Mouse (Mus musculus) layer of hippocampus, adult 9-11 months (tissue): ENCODE measurements at regions not wholly inside any gene's neighbourhood (a gene's known extent, or its start where the extent isn't known, plus 50 kb on each side); places are given as distances from the start of the nearest gene placed in this dataset.

Experiments
- DNase-seq: peaks from one replicate; pipeline ENCODE4 v3.0.0; 2022

DNA sequence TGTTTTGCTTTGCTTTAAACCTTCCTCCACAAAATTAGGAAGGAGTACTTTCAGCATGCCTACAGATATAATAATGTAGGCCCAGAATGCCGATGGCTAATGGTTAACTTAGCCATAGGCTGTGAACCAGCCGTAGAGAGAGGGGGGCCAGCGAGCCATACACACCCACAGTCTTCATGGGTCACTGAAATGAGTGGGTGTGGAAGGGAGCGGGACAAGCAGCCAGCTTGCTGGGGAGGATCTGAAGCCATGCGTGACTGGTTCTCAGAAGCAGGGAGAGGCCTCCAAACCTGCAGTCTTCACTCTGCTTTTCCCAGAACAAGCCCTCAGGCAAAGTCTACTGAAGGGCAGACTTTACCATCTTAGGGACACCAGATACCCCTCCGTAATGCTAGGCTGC is 50.8 kb upstream of the Ptpn13 start:
- no peak for DNase-seq

DNA sequence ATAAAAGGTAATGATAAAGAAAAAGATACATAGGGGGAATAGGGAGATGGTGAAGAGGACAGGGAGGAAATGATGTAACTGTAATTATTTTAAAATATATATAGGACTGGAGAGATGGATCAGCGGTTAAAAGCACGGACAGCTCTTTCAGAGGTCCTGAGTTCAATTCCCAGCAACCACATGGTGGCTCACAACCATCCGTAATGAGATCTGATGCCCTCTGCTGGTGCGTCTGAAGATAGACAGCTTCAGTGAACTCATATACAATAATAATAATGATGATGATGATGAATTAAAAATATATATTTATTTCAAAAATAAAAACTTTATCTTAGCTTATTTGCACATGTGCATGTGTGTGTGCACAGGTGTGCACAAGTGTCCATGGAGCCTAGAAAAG is 51.9 kb upstream of the Ptpn13 start:
- no peak for DNase-seq

DNA sequence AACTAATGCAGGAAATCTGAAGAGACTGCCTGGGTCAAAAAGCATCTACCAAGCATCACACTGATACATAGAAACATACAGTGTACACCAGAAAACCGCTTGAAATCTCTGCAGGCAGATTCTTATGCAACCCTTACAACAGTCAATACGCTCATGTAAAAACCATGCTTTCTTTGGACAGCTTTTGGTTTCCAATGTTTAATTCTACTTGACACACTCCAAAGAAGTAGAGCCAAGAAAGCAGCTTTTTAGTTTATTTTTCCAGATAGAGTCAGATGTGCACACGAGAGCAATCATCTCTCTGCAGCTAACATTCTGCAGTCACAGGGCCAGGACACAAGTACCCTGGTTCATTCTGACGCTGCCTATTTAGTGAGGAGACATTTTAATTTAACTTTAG is 54.5 kb upstream of the Ptpn13 start:
- no peak for DNase-seq

DNA sequence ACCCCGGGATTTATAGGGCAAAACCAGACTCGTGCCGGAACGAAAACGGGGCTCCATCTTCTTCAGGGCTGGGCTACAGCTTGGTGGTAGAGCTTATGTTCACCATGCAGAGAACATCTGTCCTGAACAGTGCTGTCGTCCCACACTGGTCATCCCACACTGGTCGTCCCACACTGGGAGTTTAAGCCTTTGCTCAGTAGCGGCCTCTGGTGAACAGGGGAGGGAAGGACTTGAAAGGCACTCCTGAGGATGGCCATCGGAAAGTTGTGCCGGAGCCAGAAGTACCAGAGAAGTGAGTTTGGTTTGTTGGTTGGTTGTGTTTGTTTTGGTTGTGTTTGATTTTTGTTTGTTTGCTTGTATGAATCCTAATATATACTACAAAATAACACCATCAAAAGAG is 56.0 kb upstream of the Ptpn13 start:
- DNase-seq: no peak

DNA sequence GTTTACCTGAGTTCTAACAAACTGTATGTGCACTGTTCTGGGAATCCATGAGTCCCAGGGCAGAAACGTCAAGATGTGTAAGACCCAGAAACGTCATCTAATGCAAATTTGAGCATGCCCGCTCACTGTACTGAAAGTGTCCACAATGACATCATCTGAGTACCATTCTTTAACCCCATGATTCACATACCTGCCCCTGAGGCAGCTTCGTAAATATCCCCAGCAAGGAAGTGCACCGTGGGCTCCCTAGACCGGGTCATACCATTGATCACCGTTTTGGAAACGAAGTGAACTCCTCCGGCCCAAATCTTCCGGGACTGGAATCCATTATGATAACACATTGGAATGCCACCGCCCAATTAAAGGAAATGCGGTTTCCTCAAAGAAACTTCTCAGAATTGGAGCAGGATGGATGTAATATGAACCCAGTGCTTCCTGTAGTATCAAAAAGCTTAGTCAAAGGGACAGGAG is 57.8 kb upstream of the Ptpn13 start:
- DNase-seq: no peak

DNA sequence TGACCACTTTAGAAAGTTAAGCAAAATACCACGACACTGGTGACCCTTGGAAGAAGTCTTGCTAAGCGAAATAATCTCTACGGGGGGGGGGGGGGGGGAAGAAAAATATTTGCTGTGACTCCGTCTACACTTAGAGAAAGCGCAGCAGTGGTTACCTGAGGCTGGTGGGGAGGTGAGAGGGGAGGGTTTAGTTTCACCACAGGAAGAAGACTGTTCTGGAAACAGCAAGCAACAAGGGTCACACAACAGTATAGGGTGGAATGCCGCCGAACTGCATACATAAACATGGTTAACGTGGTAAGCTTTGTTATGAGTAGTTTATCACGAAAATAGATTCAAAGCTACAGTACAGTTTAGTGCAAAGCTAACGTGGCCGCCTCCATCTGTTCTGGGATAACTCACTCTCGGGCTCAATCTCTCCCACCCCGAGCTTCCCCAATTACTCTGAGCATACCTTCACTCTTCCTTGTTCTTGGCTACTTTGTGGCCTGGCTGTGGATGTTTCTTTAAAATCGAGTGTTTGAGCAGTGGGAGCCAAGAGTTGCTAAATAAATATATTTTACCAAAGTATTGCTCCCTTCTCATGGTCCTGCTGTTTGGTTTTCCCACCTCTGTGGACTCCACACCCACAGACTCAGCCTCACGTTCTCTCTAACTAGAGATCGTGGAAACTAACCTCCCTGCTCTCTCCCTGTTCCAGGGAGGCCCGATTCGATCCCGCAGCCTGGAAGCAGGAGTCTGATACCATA is 59.1 kb upstream of the Ptpn13 start:
- no peak for DNase-seq

DNA sequence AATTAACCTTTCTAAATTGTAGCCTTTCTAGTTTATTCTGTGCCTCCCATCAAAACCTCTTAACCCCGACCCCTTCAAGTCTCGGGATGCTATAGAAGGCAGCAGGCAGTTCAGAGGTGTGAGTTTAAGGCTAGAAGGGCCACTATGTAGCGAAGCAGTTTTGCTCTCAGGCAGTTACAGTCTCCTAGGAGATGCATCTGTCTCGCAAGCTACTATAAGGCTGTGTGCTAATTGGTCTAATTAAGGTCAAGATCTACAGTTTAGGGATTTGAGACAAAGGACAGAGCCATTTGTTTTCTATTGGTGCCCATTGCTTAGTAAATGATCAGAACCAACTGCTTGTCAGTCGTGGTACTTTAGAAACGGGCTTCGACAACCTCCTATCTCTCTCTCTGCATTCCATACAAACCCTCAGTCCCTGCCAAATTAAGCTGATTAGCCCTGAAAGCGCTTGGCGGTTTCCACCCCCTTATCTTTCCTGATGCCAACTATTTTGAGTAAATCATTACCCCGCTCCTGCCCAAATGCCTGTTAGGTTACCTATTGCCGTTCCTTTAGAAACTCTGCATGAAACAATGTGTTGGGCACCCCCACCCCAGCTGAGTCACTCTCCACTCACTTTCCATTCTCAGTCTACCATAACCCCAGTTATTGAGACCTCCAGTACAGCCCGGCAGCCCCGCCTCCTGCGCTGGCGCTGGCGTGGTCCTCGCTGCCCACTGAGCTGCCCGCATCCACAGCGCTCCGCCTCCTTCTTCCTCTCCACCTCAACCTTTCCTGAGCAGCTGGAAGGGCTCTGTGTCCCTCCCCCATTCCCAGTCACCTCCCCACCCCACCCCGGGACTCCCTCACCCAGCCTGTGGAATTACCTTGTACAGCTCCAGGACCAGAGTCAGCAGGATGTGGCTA is 59.9 kb upstream of the Ptpn13 start:
- DNase-seq: peak; percentile 16

DNA sequence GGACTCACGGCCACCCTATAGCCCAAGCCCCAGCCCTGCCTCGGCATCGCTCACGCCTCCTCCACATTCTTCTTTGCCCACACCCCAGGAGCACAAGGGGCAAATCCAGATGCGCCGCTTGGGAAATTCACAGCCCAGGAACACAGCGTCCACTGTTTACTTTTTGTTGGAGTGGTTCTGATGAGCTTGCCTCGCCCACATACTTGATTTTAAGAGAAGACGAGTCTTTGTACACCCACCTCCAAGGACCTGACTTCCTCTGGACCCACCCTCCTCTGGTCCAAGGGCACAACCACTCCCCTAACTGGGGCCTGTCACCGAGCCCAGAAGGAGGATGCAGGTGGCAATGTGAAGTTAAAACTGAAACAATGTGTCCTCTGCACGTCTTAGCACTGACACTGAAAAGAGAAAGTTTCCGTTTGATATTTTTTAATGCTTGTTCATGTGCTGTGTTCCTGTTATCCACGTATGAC is 64.2 kb upstream of the Ptpn13 start:
- DNase-seq: no peak

DNA sequence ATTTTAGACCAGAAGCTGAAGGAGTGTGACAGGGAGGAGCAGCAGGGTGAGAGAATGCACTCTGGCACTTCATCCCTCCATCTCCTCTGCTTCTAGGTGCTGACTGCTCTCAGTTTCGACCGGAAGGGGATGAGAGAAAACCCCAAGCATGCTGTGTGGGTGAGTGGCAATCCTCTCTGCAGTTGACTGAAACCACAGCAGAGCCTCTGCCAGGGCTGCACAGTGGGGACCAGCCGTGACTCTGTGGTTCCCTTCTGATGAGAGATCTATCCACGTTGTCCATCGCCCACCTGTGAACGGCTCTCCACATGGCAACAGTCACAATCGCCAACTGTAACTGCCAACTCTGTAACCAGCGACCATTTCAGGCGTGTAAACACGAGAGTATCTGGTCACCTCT is 64.6 kb upstream of the Ptpn13 start:
- no peak for DNase-seq

DNA sequence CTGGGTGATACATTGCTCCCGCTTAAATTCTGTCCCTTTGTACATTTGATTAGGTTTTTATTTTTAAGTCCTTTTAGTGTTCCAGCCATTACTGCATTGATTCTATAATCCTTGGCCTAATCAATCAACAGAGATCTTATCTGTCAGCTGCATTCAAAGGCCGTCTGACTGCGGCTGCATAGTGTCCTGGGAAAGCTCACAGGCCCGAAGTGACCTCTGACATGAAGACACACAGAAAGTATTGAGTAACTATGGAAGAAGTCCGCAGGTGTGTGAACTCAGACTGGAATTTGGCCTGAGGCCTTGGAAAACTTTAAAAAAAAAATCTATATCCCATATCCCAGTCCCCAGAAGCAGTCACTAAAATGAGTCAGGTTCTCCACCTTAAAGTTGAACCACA is 67.4 kb upstream of the Ptpn13 start:
- DNase-seq: no peak

DNA sequence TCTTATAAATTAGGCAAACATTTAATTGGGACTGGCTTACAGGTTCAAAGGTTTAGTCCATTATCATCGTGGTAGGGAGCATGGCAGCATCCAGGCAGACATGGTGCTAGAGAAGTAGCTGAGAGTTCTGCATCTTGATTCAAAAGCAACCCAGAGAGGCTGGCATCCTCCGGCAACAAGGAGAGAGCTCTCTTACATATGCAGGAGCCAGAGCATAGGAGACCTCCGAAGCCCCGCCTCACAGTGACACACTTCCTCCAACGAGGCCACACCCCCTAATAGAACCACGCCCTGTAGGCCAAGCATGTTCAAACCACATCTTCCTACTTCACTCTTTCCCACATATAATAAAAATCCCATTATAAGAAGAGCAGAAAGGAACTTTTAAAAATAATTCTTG is 68.5 kb upstream of the Ptpn13 start:
- no peak for DNase-seq

DNA sequence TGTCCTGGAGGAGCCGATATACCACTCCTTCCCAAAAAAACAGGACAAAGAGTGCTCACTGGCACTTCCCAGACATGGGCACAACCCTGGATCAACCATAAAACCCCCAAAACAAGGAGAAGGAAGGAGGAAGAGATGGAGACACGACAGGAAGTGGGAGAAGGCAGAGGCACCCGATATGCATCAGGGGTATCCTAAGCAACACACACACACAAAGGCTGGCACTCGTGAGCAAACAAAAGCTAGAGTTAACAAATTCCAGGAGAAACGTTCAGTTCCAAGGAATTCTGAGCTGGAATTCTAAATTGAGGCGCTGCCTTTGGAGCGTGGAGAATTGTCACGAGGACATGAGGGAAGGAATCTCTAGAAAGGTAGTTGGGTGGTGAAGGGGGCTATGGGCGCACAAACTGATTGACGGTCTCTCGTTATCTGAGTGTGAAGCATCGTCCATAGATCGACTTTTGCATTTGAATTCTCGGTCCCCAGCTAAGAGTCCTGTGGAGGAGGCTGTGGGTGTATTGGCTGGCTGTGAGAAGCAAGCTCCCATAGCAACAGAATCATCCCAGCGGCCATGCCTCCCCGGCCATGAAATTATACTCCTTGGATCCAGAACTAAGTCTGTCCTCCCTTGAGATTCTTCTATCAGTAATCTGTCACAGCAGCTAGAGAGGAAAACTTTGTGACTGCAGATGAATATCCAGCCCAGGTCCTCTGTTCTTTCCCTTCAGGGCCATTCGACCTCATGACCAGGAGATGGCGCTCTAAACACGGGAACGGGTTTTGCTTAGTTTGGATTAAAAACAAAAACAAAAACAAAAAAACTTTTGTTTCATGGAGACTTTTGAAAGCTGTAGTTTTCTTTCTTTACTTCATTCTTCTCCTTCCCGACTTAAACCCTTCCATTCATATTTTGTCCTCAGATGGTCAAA is 69.4 kb upstream of the Ptpn13 start:
- no peak for DNase-seq

DNA sequence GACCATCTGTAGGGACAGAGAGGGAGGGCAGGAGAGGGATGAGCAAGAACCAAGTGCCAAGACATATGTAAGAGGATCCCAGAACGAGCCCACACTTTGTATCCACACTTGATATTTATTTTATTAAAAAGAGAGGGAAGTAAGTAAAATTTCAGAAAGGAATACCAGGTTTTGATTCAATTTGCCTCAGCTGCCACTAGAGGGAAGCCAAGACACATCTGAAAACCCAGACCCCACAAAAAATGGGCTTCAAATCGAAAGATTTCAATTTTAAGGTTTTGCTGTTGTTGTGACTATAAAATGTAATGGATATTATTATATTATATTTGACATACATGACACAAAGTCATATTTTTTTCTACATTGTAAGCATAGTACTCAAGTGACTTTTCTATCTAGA is 81.1 kb upstream of the Ptpn13 start:
- no peak for DNase-seq

DNA sequence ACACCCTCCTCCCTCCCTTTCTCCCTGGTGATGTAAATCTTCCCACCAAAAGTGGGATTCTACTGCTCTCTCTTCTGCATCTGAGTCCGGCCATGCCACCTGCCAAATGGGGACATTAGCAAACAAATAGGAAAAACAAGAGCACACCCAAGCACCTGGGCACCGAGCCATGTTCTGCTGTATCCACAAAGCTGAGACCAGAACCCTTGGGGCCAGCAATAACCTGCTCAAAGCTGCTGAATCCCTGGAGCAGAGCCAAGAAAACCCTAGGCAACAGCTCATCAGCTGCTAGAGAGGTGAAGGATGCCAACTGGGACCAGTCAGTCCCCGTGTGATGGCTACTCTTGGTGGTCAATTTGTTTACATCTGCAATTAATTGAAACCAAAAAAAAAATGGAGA is 83.5 kb upstream of the Ptpn13 start:
- no peak for DNase-seq

DNA sequence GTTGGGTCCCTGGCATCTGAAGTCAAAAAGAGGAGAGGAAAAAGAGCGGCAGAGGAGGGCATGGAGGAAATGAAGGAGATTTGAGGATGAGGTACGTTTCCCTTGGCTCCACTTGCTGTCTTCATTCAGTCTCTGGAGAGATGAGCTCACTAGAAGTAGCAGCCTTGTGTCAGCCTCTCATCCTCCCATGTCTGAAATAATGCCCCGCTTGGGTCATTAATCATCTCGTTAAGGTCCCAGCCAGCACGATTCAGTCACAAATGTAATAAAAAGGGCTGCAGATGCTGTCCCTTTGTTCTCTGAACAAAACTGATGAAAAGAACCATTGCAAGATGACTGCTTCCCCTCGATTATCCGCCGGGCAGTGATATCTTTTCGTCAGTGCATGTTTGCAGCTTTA is 84.4 kb upstream of the Ptpn13 start:
- no peak for DNase-seq

DNA sequence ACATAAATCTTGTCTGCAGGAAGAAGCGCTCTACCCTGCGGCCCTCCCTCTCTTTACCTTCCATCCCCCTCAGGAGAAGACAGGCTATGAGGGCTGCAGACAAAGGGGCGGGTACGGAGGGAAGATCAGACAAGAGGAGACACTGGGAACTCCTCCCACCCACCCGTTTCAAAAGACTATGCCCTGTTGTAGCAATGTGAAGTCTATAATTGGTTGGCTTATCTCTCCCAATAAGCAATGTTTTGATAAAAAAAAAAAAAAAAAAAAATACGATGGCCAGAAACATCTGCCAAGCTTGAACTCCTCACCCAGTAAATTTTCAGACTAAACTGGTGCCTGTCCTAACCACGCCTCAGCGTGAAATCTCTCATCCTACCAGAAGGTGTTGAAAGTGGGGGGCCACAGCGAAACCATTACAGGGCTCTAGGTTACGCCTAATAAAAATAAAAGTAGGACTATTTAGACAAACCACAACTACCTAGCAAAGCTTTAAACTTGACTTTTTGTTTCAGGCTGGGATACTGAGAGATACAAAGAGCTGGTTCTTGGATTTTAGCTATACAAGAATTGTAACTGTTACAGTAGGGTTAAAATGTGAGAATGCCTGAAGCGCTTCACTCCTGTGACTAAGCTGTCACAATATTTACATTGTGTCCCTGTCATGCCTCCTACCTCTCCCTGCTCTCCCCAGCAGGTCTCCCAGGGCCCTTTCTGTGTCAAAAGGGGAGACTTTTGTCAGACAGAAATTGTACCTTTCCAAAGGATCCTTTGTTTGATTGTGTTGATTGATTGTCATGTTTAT is 88.1 kb upstream of the Ptpn13 start:
- DNase-seq: no peak

DNA sequence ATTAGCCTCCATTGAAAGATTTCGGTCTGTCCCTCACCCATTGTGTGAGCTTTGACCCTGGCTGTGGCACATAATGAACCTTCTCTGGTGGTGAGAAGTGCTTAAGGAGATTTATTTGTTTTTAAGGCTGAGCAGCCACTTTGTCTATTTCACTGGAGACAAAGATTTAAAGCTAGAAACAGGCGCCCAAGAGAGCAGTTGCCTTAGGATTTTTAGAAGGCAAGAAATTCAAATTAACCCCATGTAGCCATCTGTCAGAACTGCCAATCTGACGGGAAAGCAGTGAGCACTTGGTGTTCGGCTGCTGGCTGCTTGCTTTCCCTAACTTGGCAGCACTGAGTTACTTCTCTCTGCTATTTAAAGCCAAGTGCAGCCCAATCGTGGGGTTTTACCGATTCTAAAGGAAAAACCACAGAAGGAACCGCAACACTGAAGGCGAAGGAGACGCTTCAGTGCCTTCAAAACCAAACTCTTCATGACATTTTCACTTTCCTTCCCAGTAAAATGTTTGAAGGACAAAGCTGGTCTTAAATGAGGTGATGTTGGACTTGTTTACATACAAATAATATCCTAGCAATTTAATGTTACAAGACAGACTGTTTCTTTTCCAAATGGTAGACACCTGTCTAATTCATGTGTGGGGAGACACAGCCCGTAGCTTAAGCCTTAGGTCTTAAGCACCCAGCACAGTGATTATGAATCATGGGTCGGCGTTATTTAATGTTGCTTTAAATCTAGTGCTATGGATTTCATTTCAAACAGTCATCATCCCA is 88.9 kb upstream of the Ptpn13 start:
- peak; percentile 77 for DNase-seq

DNA sequence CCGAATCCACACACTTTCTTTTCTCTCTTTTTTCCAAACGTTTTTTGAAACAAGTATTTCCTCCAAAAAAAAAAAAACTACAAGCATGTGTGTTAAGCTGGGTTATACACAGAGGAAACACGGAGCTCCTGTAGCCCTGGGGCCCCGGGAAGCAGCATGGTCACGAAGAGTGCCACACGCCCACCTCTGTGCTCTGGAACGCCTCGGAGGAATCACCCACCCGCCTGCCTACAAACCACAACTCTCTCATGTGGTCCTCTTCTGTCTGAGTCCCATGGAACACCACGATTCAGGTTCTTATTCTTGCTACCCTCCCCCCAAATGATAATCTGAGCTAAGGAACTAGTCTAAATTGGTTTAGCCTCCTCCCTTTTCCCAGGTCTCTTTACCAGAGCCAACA is 98.6 kb upstream of the Ptpn13 start:
- DNase-seq: no peak

DNA sequence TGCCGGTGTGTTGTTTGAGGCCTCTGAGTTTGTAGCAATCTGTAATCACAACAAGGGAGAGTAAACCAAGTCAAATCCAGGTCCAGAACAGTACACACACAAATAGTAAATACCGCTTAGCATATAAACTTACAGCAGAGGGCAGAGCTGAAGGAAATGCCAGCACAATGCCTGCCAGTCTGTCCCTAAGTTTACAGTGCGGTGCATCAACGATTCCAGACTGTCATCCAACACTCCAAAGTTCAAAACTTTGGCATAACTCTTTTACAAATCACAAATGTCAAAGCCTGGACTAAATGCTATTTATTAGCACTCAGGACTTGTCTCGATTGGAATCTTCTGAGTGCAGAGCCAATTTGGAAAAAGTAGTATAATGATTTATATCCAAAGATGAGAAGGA is 104.7 kb upstream of the Ptpn13 start:
- DNase-seq: no peak

DNA sequence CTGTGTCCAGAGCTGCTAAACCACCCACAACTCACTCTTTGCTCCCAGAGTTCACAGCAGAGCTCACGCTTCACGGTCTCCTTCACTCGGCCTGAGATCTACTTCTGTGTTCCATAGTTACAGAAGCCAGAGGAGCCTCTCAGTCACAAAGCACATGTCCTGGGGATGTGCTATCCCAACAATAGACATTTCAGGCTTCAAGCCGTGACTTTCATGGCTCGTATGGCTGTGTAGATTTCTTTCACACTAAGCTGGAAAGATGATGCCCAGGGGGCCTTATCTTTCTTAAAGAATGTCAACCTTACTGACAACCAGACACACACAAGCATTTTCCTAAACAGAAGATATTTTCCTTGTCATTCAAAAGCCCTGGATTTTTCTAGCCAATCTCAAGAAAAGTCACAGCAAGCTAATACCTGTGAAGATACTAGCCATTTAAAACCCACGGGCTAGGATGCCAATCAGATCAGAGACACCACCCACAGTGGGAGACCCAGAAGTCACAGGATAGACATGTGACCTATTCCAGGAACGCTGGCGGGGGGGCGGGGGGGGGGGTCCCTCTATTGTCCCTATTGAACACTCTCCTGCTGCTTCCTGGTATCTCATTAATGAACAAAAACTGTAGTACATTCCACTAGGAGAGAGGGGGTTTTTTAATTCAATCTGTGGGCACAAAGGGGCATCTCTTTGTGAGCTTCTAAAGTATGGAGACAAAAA is 98.8 kb upstream of the Mapk10 start:
- DNase-seq: no peak
